Mouse (Mus musculus) hindbrain, embryonic 11.5 days (tissue): Measurements from ENCODE around the gene Rffl. TPM values are rescaled to one million over a fixed set of nuclear protein-coding genes. Genes with fewer than 3 reads are reported as not detected.

Source experiments
- ATAC-seq: fragments of 200-750 bp; cut with Nextera tagmentation; 2 replicates; pipeline ENCODE4 v1.8.0; 2017; ENCODE audit warnings: mild to moderate bottlenecking, moderate TSS enrichment, moderate library complexity; ENCODE audit not compliant: low FRiP score
- DNase-seq: peaks from one replicate; pipeline ENCODE4 v3.0.0-alpha.2; 2015; ENCODE audit warnings: low spot score
- H3K27ac ChIP-seq: fragments of 300-500 bp; sonication (generic); 2 replicates; pipeline ENCODE4 v1.5.1; 2014; ENCODE audit warnings: mild to moderate bottlenecking, low read depth, low read length
- H3K27me3 ChIP-seq: fragments of 300-500 bp; sonication (generic); 2 replicates; pipeline ENCODE4 v1.6.1; 2014; ENCODE audit warnings: mild to moderate bottlenecking, low read length, moderate library complexity, mixed read lengths; ENCODE audit not compliant: control insufficient read depth, insufficient read depth
- H3K36me3 ChIP-seq: fragments of 300-500 bp; sonication (generic); 2 replicates; pipeline ENCODE4 v1.6.1; 2014; ENCODE audit warnings: mild to moderate bottlenecking, low read length, moderate library complexity, mixed read lengths; ENCODE audit not compliant: control insufficient read depth, insufficient read depth
- H3K4me1 ChIP-seq: fragments of 300-500 bp; sonication (generic); replicated peaks from 2 replicates; pipeline ENCODE4 v1.6.1; 2014; ENCODE audit warnings: low read length, mixed read lengths; ENCODE audit not compliant: control insufficient read depth, insufficient read depth
- H3K4me2 ChIP-seq: fragments of 300-500 bp; sonication (generic); replicated peaks from 2 replicates; pipeline ENCODE4 v1.6.1; 2014; ENCODE audit warnings: mild to moderate bottlenecking, low read depth, low read length
- H3K4me3 ChIP-seq: fragments of 300-500 bp; sonication (generic); 2 replicates; pipeline ENCODE4 v1.5.1; 2014; ENCODE audit warnings: low read depth, low read length
- H3K9ac ChIP-seq: fragments of 300-500 bp; sonication (generic); 2 replicates; pipeline ENCODE4 v1.6.1; 2014; ENCODE audit warnings: low read depth, low read length
- H3K9me3 ChIP-seq: fragments of 300-500 bp; sonication (generic); 2 replicates; pipeline ENCODE4 v1.6.1; 2016; ENCODE audit warnings: low read length; ENCODE audit not compliant: control insufficient read depth
- WGBS: fragments of 180-500 bp; shearing (Covaris S2); extraction: QIAGEN DNeasy Blood & Tissue Kit; methylation state at CpG from one replicate; pipeline ENCODE4 v1.1.7; 2014; 5-methylcytosine and 5-hydroxymethylcytosine counted together
- polyA plus RNA-seq: library from polyadenylated mRNA; unstranded; fragments of >200 nt; fragmentation: Nextera tagmentation; extraction: Ambion mirVana; gene quantifications from 2 replicates; pipeline ENCODE4 v1.2.1, GENCODE M21; 2014

The Rffl gene
- polyA plus RNA-seq, 1 experiment from 2014 or later: 6.3 TPM

DNA sequence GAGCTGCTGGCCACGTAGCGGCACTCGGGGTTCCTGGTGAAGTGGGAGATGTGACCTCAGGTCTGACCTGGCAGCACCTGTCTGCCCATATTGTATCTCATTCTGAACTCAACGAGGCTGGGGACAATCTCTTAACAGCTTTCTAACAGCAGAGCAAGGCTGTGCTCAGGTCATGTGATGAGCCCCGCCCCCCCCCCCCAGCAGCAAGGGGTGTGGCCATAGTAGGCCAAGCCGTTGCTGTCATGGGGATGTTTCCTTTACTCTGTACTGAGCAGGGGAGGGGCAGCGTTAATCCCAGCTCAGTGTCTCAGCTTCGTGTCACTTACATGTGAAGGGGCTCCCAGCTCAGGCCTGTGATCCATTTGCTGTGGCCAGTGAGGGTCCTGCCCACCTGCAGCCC lies 33.9 kb upstream of the Rffl start:
- peaks cover 3% of the 10 kb centered on the region; the same call in 1 of the 2 replicates for H3K36me3 ChIP-seq
- DNase-seq (no peak), ATAC-seq (no peak)
- H3K9me3 ChIP-seq: no peaks in the 10 kb centered on the region
- no peak overlapping the region for H3K4me2 ChIP-seq
- peaks cover 3% of the 10 kb centered on the region; the same call in 1 of the 2 replicates for H3K4me1 ChIP-seq
- H3K27me3 ChIP-seq: no peaks in the 10 kb centered on the region
- WGBS: 68% methylated on average over 8 of the region's 8 CpGs
- no peak overlapping the region for H3K4me3 ChIP-seq
- H3K9ac ChIP-seq: no peak overlapping the region
- no peak overlapping the region for H3K27ac ChIP-seq

DNA sequence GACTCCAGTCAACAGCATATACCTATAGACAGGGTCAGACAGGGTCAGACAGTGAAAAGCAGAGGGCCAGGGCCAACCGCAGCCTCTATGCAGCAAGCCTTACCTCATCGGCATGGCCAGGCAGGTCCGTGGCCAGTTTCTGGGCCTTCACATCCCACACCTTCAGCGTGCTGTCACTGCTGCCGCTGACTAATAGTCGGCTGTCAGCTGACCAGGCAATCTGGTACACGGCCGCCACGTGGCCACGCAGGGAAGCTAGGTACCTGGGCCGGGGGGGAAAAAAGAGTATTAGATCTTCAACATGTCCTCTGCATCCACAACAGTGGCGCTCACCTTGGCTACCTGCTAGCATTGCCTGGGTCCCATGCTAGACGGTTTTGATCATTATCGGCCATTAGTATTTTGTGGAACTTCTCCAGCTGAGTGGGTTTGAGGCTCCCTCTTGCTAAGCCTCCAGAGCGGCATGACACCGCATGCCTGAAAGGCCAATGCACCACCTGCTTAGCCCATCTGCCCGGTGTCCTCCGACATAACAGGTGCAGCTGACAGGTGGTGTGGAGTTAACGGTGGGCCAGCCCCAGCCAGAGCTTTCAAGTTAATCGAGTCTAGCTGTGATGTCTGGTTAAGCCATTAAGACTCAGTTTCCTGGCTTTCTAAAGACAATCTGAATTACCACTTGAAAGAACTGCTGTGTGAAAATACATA lies 30.7 kb upstream of the Rffl start:
- peaks cover 3% of the 10 kb centered on the region; the same call in 1 of the 2 replicates for H3K36me3 ChIP-seq
- no peak overlapping the region for H3K4me2 ChIP-seq
- H3K9me3 ChIP-seq: no peaks in the 10 kb centered on the region
- H3K27ac ChIP-seq: no peak overlapping the region
- 90% methylated on average over 20 of the region's 20 CpGs for WGBS
- ATAC-seq (no peak), DNase-seq (no peak)
- H3K4me1 ChIP-seq: no peaks in the 10 kb centered on the region
- no peak overlapping the region for H3K4me3 ChIP-seq
- no peaks in the 10 kb centered on the region for H3K27me3 ChIP-seq
- no peak overlapping the region for H3K9ac ChIP-seq

DNA sequence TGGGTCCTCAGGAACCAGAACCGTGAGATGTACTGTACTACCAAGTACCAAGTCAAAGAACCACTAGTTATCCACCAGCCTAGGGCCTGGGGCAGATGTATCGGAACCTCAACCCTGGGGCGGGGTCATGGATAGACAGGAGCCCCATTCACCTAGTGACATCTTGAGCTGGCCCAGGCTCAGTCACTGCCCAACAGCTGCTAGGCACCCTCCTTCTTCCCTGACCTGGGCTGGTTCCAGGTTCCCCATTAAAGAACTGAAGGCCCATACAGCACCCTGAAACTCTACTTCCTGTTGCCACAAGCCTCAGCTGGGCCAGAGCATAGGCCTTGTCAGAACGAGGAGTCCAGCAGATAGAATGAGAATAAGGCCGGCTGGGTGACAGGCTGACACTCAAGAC lies 28.7 kb upstream of the Rffl start:
- no peak overlapping the region for H3K27ac ChIP-seq
- H3K4me1 ChIP-seq: no peaks in the 10 kb centered on the region
- H3K9ac ChIP-seq: no peak overlapping the region
- no peaks in the 10 kb centered on the region for H3K27me3 ChIP-seq
- no peak overlapping the region for H3K4me3 ChIP-seq
- ATAC-seq (no peak), DNase-seq (no peak)
- H3K36me3 ChIP-seq: peaks cover 3% of the 10 kb centered on the region; the same call in 1 of the 2 replicates
- no peaks in the 10 kb centered on the region for H3K9me3 ChIP-seq
- 98% methylated on average over 5 of the region's 5 CpGs for WGBS
- H3K4me2 ChIP-seq: no peak overlapping the region

DNA sequence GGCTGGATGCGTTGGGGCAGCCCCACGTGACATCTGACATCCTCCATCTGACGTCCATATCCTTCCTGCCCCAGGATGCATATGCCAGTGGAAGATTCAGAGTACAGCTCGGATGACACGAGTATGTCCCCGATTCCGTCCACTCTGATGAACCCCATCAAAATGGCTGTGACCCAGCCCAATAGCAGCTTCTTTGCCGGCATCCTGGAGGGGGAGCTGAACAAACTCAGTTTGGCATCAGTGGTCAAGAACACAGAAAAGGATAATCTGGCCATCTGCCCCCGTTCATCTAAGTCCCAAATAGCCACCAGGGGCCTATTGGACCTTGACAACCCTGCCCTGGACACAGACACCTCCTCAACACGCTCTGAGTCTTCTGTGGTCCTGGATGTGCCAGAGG lies 26.5 kb upstream of the Rffl start:
- Histone ChIP-seq H3K36me3 (0 out of 2 replicates have a peak, but pooled peaks cover 3% of the 10 kb centered on the region), H3K4me2 (no peak overlapping the region)
- ATAC-seq: no peak

DNA sequence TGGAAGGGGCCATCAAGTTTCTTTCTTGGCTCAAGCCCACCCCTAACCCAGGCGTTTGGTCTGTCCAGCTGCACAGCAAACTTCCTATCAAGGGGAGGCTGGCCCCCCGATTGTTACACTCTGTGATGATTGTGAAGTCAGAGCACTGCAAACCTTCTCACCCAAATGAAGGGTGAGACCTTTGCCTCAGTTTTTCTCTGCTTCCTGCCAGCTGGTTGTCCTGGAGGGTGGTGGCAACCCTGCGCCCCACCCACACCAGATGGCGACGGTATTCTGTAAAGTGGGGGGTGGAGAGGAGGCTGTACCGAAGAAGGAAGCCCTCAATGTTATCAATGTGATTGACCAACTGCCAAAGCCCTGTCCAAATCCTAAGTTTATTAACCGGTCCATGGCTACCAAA lies 20.9 kb upstream of the Rffl start, which contains the start of gene Fndc8:
Gene Fndc8, plus strand, starts transcription at position 189 of the 400 bp plus-strand sequence.
- WGBS: 56% methylated on average over 7 of the region's 7 CpGs
- no peaks in the 10 kb centered on the region for H3K36me3 ChIP-seq
- H3K4me3 ChIP-seq: no peak within 1 kb of the TSS
- DNase-seq: no peak
- H3K27ac ChIP-seq: no peak within 1 kb of the TSS
- H3K4me2 ChIP-seq: no peak within 1 kb of the TSS
- H3K4me1 ChIP-seq: peaks cover 5% of the 10 kb centered on the region; the same call in 1 of the 2 replicates
- ATAC-seq: no peak
- H3K27me3 ChIP-seq: no peaks in the 10 kb centered on the region
- H3K9me3 ChIP-seq: no peaks in the 10 kb centered on the region
- no peak within 1 kb of the TSS for H3K9ac ChIP-seq

More for the DNA sequence above, 26.5 kb upstream of the Rffl start:
- no peaks in the 10 kb centered on the region for H3K4me1 ChIP-seq
- DNase-seq: no peak
- no peaks in the 10 kb centered on the region for H3K27me3 ChIP-seq
- WGBS: 90% methylated on average over 10 of the region's 10 CpGs
- H3K9ac ChIP-seq: no peak overlapping the region
- H3K4me3 ChIP-seq: no peak overlapping the region
- no peaks in the 10 kb centered on the region for H3K9me3 ChIP-seq
- no peak overlapping the region for H3K27ac ChIP-seq

DNA sequence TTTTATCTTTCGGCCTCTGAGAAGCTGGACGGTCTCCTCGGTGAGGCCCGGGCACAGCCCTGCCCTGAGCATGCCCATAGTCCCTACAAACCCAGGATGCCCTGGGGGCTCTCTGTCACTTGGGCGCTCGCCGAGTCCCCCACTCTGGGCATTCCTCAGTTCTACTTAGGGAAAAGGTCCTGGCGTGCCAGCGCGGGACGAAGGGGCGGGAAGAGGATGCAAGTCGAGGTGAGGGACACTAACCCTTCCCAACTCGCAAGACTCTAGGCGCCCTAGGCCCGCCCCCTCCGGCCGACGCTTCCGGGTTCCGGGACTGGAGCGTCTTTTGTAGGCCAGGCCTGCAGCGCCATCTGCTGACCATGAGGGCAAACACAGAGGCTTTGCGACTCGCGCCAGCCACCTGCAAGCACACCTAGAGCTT lies 19.3 kb upstream of the Rffl start, which contains the start of gene Rad51d:
Gene Rad51d, minus strand, starts transcription at position 273 of the 421 bp plus-strand sequence.
- peak within 1 kb of the TSS; percentile 89 for H3K4me2 ChIP-seq
- no peak within 1 kb of the TSS for H3K27ac ChIP-seq
- H3K4me3 ChIP-seq: peak within 1 kb of the TSS; percentile 70
- WGBS: under 1% methylated on average over 25 of the region's 26 CpGs
- H3K9ac ChIP-seq: peak within 1 kb of the TSS; percentile 76
- no peaks in the 10 kb centered on the region for H3K36me3 ChIP-seq
- H3K9me3 ChIP-seq: no peaks in the 10 kb centered on the region
- peaks cover 5% of the 10 kb centered on the region; the same call in 1 of the 2 replicates for H3K4me1 ChIP-seq
- ATAC-seq: peak; percentile 83
- H3K27me3 ChIP-seq: no peaks in the 10 kb centered on the region
- DNase-seq: peak; percentile 97

DNA sequence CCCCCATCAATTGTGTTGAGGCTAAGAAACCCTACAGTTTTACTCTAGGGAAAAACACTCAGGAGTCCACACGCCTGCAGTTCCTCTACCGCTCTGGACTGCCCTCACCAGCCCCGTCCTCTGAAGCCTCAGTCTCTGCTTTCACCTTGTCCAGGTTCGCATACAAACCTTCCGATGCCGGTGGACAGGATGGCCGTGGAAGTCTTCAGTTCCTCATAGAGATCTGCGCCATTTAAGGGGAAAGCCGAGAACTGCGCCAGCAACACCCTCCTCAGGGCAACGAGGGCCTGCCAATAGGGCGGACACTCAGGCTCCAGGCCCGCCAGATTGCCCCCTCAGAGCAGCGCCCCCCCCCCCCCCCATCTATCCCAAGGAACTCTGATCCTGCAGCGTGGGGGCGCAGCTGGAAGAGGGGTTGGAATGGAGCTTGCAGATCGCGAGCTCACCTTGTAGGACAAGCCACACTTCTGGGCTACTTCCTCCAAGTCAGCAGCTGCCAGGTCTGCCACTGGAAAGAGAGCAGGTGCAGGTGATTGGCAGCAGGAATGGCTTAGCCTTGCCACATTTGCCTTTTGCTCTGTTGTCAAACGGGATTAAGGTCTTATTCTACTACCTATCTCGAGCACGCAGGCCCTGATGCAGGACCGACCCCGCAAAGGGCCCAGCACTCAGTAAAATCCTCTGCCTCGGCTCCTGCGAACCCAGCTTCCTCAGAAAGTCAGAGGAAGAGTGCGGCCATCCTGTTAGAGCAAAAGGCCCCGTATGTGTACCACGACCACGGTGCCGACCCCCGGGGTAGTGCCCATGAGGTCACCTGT lies 18.7 kb upstream of the Rffl start:
- ATAC-seq (peak; percentile 47), DNase-seq (peak; percentile 33)
- Histone ChIP-seq H3K27me3 (no peaks in the 10 kb centered on the region), H3K4me3 (peak overlapping the region; percentile 70), H3K4me1 (peaks cover 5% of the 10 kb centered on the region; the same call in 1 of the 2 replicates), H3K4me2 (peak overlapping the region; percentile 89), H3K36me3 (no peaks in the 10 kb centered on the region), H3K9me3 (no peaks in the 10 kb centered on the region), H3K9ac (peak overlapping the region; percentile 76), H3K27ac (no peak overlapping the region)
- WGBS: 7% methylated on average over 31 of the region's 31 CpGs

DNA sequence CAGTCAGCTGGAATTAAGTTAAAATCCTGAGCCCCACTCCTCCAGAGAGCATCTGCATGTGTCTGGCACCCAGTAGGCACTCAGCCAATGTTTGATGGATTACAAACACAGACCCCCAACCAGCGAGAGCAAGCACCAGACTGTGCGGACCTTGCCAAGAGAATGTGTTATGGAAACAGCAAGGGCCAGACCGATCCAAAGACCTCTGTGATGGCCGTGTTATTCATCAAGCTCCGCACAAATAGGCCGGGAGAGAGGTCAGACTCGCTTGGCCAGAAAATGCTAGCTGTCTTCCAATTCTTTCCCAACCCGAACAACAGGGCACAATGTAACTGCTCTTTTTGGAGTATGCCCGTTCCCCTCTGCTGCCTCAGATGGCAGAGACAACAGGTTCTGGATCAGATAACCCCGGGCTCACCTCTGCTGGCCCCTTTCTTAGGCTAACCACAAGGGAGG lies 17.5 kb upstream of the Rffl start:
- Histone ChIP-seq H3K9ac (no peak overlapping the region), H3K27me3 (no peaks in the 10 kb centered on the region), H3K9me3 (no peaks in the 10 kb centered on the region), H3K4me1 (peaks cover 5% of the 10 kb centered on the region; the same call in 1 of the 2 replicates), H3K27ac (no peak overlapping the region), H3K4me3 (no peak overlapping the region), H3K36me3 (no peaks in the 10 kb centered on the region), H3K4me2 (no peak overlapping the region)
- ATAC-seq (no peak), DNase-seq (no peak)
- WGBS: 53% methylated on average over 10 of the region's 10 CpGs
